Mouse (Mus musculus) CH12.LX (cell line): ENCODE measurements at regions not wholly inside any gene's neighbourhood (a gene's known extent, or its start where the extent isn't known, plus 50 kb on each side); places are given as distances from the start of the nearest gene placed in this dataset.

Experiments used
- DNase-seq: peaks from one replicate; pipeline ENCODE4 v3.0.0-alpha.2; 2013; ENCODE audit errors: extremely low read depth
- H3K27ac ChIP-seq: 2 replicates; pipeline ENCODE4 v1.5.1; 2012; ENCODE audit warnings: low read depth, mild to moderate bottlenecking, control low read depth, moderate library complexity; ENCODE audit not compliant: insufficient read depth
- H3K27me3 ChIP-seq: replicated peaks from 2 replicates; pipeline ENCODE3; 2012; ENCODE audit warnings: inconsistent platforms
- H3K36me3 ChIP-seq, 2 experiments: replicated peaks in 1 of 2; 2 replicates each; pipeline versions ENCODE3 to v1.6.1; 2012; ENCODE audit warnings: inconsistent platforms in 1 of 2, low read length in 1 of 2, mild to moderate bottlenecking in 1 of 2, mixed read lengths in 1 of 2, moderate library complexity in 1 of 2; ENCODE audit not compliant: control insufficient read depth in 1 of 2, insufficient read depth in 1 of 2
- H3K4me1 ChIP-seq, 2 experiments: 2 replicates each; pipeline ENCODE4 v1.6.1; 2012; ENCODE audit warnings: inconsistent platforms in 1 of 2, moderate library complexity in 1 of 2; ENCODE audit not compliant: insufficient read depth in 2 of 2, control insufficient read depth in 1 of 2
- H3K4me2 ChIP-seq: 2 replicates; pipeline ENCODE4 v1.6.1; 2012; ENCODE audit warnings: low read depth, mild to moderate bottlenecking, control low read depth; ENCODE audit not compliant: poor library complexity, insufficient read depth, severe bottlenecking
- H3K4me3 ChIP-seq, 3 experiments: fragments of 150-350 bp in 1 of 3; sonication (generic) in 1 of 3; replicated peaks in 1 of 3; 2 replicates each; pipeline versions ENCODE3 to v1.5.1; 2011 to 2012; ENCODE audit warnings: low read depth in 2 of 3, low read length in 2 of 3, mild to moderate bottlenecking in 2 of 3, moderate library complexity in 2 of 3, control low read depth in 1 of 3, improper control_type of control experiment in 1 of 3, inconsistent platforms in 1 of 3, mixed read lengths in 1 of 3; ENCODE audit not compliant: poor library complexity in 1 of 3
- H3K79me2 ChIP-seq: replicated peaks from 2 replicates; pipeline ENCODE4 v1.6.1; 2012; ENCODE audit warnings: mild to moderate bottlenecking, moderate library complexity; ENCODE audit not compliant: control insufficient read depth, poor library complexity, insufficient read depth, severe bottlenecking; ENCODE audit errors: extremely low read depth
- H3K9ac ChIP-seq: 2 replicates; pipeline ENCODE4 v1.6.1; 2012; ENCODE audit warnings: low read depth, mild to moderate bottlenecking, control low read depth, moderate library complexity; ENCODE audit not compliant: insufficient read depth
- H3K9me3 ChIP-seq: replicated peaks from 2 replicates; pipeline ENCODE3; 2012; ENCODE audit warnings: low read length, inconsistent platforms, mixed read lengths
- BHLHE40 ChIP-seq: IDR thresholded peaks from 2 replicates; pipeline ENCODE4 v1.6.1; 2011; ENCODE audit warnings: mild to moderate bottlenecking, low read depth, low read length, improper control_type of control experiment
- CHD1 ChIP-seq: IDR thresholded peaks from 2 replicates; pipeline ENCODE4 v1.6.1; 2012; ENCODE audit warnings: low read depth, low read length, improper control_type of control experiment, inconsistent platforms
- E2F4 ChIP-seq: IDR thresholded peaks from 2 replicates; pipeline ENCODE4 v1.6.1; 2011; ENCODE audit warnings: low read depth, low read length, improper control_type of control experiment; ENCODE audit not compliant: insufficient replicate concordance
- HCFC1 ChIP-seq: IDR thresholded peaks from 2 replicates; pipeline ENCODE4 v1.6.1; 2012; ENCODE audit warnings: low read depth, mild to moderate bottlenecking, inconsistent platforms, low read length, improper control_type of control experiment
- IRF4 ChIP-seq: IDR thresholded peaks from 2 replicates; pipeline ENCODE4 v1.6.1; 2014; ENCODE audit warnings: low read depth, mild to moderate bottlenecking, inconsistent platforms, low read length, improper control_type of control experiment
- JUN ChIP-seq: IDR thresholded peaks from 2 replicates; pipeline ENCODE4 v1.6.1; 2011; ENCODE audit warnings: low read depth, mild to moderate bottlenecking, low read length, improper control_type of control experiment, moderate library complexity; ENCODE audit not compliant: insufficient read depth
- MAX ChIP-seq: IDR thresholded peaks from 2 replicates; pipeline ENCODE4 v1.6.1; 2011; ENCODE audit warnings: low read length, improper control_type of control experiment
- MEF2A ChIP-seq: IDR thresholded peaks from 2 replicates; pipeline ENCODE4 v1.6.1; 2014; ENCODE audit warnings: low read depth, mild to moderate bottlenecking, inconsistent platforms, low read length, improper control_type of control experiment, borderline replicate concordance
- MXI1 ChIP-seq: IDR thresholded peaks from 2 replicates; pipeline ENCODE4 v1.6.1; 2011; ENCODE audit warnings: mild to moderate bottlenecking, low read depth, low read length, improper control_type of control experiment
- MYC ChIP-seq: IDR thresholded peaks from 2 replicates; pipeline ENCODE4 v1.6.1; 2011; ENCODE audit warnings: low read depth, mild to moderate bottlenecking, improper control_type of control experiment, low read length
- PAX5 ChIP-seq: IDR thresholded peaks from 2 replicates; pipeline ENCODE4 v1.6.1; 2012; ENCODE audit warnings: low read length, inconsistent platforms, mixed read lengths
- POLR2A ChIP-seq: IDR thresholded peaks from 2 replicates; pipeline ENCODE4 v1.6.1; 2011; ENCODE audit warnings: low read depth, mild to moderate bottlenecking, improper control_type of control experiment, low read length
- RAD21 ChIP-seq: IDR thresholded peaks from 2 replicates; pipeline ENCODE4 v1.6.1; 2011; ENCODE audit warnings: low read depth, mild to moderate bottlenecking, low read length, improper control_type of control experiment, moderate library complexity
- SIN3A ChIP-seq: IDR thresholded peaks from 2 replicates; pipeline ENCODE4 v1.6.1; 2012; ENCODE audit warnings: low read length, improper control_type of control experiment, inconsistent platforms
- SMC3 ChIP-seq: IDR thresholded peaks from 2 replicates; pipeline ENCODE4 v1.6.1; 2011; ENCODE audit warnings: low read depth, low read length, improper control_type of control experiment
- TBP ChIP-seq: conservative IDR thresholded peaks from 2 replicates; pipeline ENCODE4 v1.6.1; 2011; ENCODE audit warnings: low read depth, low read length, improper control_type of control experiment
- ZKSCAN1 ChIP-seq: IDR thresholded peaks from 2 replicates; pipeline ENCODE4 v1.6.1; 2012; ENCODE audit warnings: low read depth, inconsistent platforms, low read length, improper control_type of control experiment, borderline replicate concordance
- ZMIZ1 ChIP-seq: IDR thresholded peaks from 2 replicates; pipeline ENCODE4 v1.6.1; 2012; ENCODE audit warnings: low read depth, mild to moderate bottlenecking, inconsistent platforms, low read length, improper control_type of control experiment
- dilution Hi-C: fragments of 300-500 bp; cut with MboI; formaldehyde crosslinking; loops from 2 replicates; pipeline ENCODE4 v1.14.3; 2020; ENCODE audit warnings: low sequenced_read_pairs; ENCODE audit not compliant: extremely low pct_unique_long_range_greater_than_20kb, extremely low pct_ligation_motif_present
- in situ Hi-C: fragments of 300-500 bp; cut with MboI; formaldehyde crosslinking; loops from 3 replicates; pipeline ENCODE4 v1.14.3; 2019; ENCODE audit warnings: low sequenced_read_pairs, low pct_ligation_motif_present, low pct_unique_long_range_greater_than_20kb, mixed read lengths

- Histone ChIP-seq H3K4me1 (no peaks in the 10 kb centered on the region), H3K27ac (no peak overlapping the region), H3K9ac (no peak overlapping the region), H3K36me3 (no peaks in the 10 kb centered on the region), H3K4me3 (no peak overlapping the region)
- DNase-seq, result no peak
- dilution Hi-C loops, result no loop called here
- TF ChIP-seq E2F4, result no peak
- no peak for TF ChIP-seq SIN3A
- no peak for TF ChIP-seq CHD1
- TF ChIP-seq RAD21, result no peak
- TF ChIP-seq ZMIZ1, result no peak
- no peak for TF ChIP-seq PAX5
- no peak for TF ChIP-seq HCFC1
- no peak for TF ChIP-seq POLR2A
- no peak for TF ChIP-seq IRF4
- TF ChIP-seq MEF2A, result no peak
- TF ChIP-seq TBP, result no peak
- no peak for TF ChIP-seq MXI1
- TF ChIP-seq, all 38 proteins: peak for 0
- H3K79me2 ChIP-seq, result no peaks in the 10 kb centered on the region
- H3K9me3 ChIP-seq, result no peaks in the 10 kb centered on the region
- no peak overlapping the region for H3K4me2 ChIP-seq
- H3K27me3 ChIP-seq, result no peaks in the 10 kb centered on the region
- in situ Hi-C loops, result no loop called here
Observed at GRCm38 (mm10) chr11:18165609-18166347, 212.1 kb upstream of the Etaa1 start.

- dilution Hi-C loops, result no loop called here
- Histone ChIP-seq H3K4me3 (no peak overlapping the region), H3K9me3 (no peaks in the 10 kb centered on the region), H3K79me2 (no peaks in the 10 kb centered on the region), H3K36me3 (no peaks in the 10 kb centered on the region), H3K27me3 (no peaks in the 10 kb centered on the region), H3K4me2 (no peak overlapping the region), H3K4me1 (no peaks in the 10 kb centered on the region)
- DNase-seq, result no peak
- TF ChIP-seq JUN (no peak), MAX (no peak), TBP (no peak), ZKSCAN1 (no peak), SMC3 (no peak), BHLHE40 (no peak), MYC (no peak), E2F4 (no peak)
- TF ChIP-seq, all 38 proteins: peak for 0
- Histone ChIP-seq H3K9ac (no peak overlapping the region), H3K27ac (no peak overlapping the region)
- in situ Hi-C loops, result no loop called here
Observed at GRCm38 (mm10) chr11:18164025-18164423, 210.3 kb upstream of the Etaa1 start.
